Mouse (Mus musculus): ENCODE results near the gene A130010J15Rik. TPM values are rescaled to one million over a fixed set of nuclear protein-coding genes. Genes with fewer than 3 reads are reported as not detected.

A130010J15Rik gene
- polyA plus RNA-seq, 1 experiment from 2014 or later, result 13.7 TPM

DNA sequence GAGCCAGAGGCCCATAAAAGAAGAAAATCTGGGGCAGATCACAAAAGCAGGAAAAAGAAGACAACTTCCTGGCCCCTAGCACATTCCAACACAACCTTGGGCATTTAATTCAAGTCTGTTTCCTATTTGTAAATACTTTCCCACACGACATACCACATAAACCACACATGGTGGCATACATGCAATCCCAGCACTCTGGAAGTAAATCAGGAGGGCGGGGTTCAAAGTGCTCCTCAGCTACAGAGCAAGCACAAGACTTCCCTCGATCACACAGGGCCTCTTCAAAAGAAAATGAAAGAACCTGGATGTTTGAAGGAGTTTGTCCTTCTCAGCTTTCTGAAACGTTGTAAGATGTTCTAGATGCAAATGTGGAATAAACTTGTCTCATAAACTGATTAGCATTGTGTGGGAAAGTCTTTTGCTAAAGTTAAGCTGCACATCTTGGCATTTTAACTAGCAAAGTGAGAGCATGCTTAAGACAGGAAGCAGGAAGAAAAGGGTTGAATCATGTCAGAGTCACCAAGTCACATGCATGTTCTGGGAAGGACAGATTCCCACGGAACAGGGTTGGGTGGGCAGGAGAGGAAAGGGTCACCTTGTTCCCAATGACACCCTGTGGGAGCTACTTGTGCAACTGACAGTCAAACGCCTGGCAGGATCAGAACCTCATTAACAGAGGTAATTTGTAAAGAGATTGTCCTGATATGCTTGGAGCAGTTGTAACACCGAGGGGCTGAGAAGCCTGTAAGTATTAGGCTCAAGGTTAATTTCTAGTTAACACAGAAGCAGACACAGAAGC, 59.1 kb downstream of the A130010J15Rik start:
- Histone ChIP-seq H3K9ac (ENCODE audit: low read depth, low read length) (no peak overlapping the region), H3K4me1 (ENCODE audit: control insufficient read depth, insufficient read depth, low read length) (0 out of 2 replicates have a peak, but pooled peaks cover 3% of the 10 kb centered on the region), H3K4me2 (ENCODE audit: low read depth, low read length) (no peak overlapping the region), H3K27ac (ENCODE audit: low read length) (no peak overlapping the region), H3K36me3 (ENCODE audit: control insufficient read depth, insufficient read depth, low read length) (no peaks in the 10 kb centered on the region), H3K4me3 (ENCODE audit: low read length) (no peak overlapping the region), H3K27me3 (replicated peaks; ENCODE audit: control insufficient read depth, insufficient read depth, low read length) (no peaks in the 10 kb centered on the region), H3K9me3 (ENCODE audit: control insufficient read depth, low read length) (no peaks in the 10 kb centered on the region)
- peak; percentile 74 for ATAC-seq
- 30% methylated on average over 7 of the region's 7 CpGs for WGBS

Other genes with a start within 250 kb of the A130010J15Rik start
- gene Syt14, start 132.3 kb upstream of the A130010J15Rik start, polyA plus RNA-seq (2015; fragmentation: Nextera tagmentation; extraction: Ambion mirVana), result 1.3 and 1.4 TPM in 2 replicates
- gene Diexf, start 37.8 kb upstream of the A130010J15Rik start, polyA plus RNA-seq (2015; fragmentation: Nextera tagmentation; extraction: Ambion mirVana), result 5.0 and 9.2 TPM in 2 replicates
- 95.0 and 106 TPM in 2 replicates for gene Irf6, start 14.9 kb upstream of the A130010J15Rik start, polyA plus RNA-seq (2015; fragmentation: Nextera tagmentation; extraction: Ambion mirVana)
- 3.4 and 4.0 TPM in 2 replicates for gene Traf3ip3, start 33.7 kb downstream of the A130010J15Rik start, polyA plus RNA-seq (2015; fragmentation: Nextera tagmentation; extraction: Ambion mirVana)
- 4.1 and 4.3 TPM in 2 replicates for gene Lamb3, start 39.7 kb downstream of the A130010J15Rik start, polyA plus RNA-seq (2015; fragmentation: Nextera tagmentation; extraction: Ambion mirVana)
- gene Hsd11b1, start 96.0 kb downstream of the A130010J15Rik start, polyA plus RNA-seq (2015; fragmentation: Nextera tagmentation; extraction: Ambion mirVana), result 0.91 and 1.2 TPM in 2 replicates
- 20.0 and 25.1 TPM in 2 replicates for gene G0s2, start 105.2 kb downstream of the A130010J15Rik start, polyA plus RNA-seq (2015; fragmentation: Nextera tagmentation; extraction: Ambion mirVana)
- gene Camk1g, start 202.3 kb downstream of the A130010J15Rik start, polyA plus RNA-seq (2015; fragmentation: Nextera tagmentation; extraction: Ambion mirVana), result 4.7 and 5.2 TPM in 2 replicates